Mouse (Mus musculus) heart, adult 8-10 months (tissue): ENCODE results near the gene Lenep. TPM values are rescaled to one million over a fixed set of nuclear protein-coding genes. Genes with fewer than 3 reads are reported as not detected.

Experiments
- DNase-seq: peaks from one replicate; pipeline ENCODE4 v3.0.0; 2022; ENCODE audit warnings: low spot score
- total RNA-seq, 4 experiments: library from RNA; stranded (reverse); gene quantifications; 2 replicates each; pipeline ENCODE4 v1.2.4; 2022

Gene Lenep
- total RNA-seq, 4 experiments from 2014 or later = 0.75 to 1.5 (median 1.2) TPM; not detected in 1

DNA sequence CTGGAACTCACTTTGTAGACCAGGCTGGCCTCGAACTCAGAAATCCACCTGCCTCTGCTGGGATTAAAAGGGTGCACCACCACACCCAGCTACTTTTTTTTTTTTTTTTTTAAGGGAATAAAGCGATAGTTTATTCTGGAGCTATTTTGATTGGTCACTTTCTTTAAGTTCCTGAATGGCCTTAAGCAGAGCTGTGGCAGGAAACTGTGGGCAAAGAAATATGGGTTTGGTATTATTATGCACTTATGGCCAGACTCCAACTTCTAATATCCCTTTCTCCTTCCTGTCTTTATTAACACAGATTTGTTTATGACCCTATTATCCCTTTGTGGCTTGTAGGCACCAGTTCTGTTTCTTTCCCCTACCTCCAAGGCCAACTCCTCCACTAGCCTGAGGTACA, 17.8 kb upstream of the Lenep start:
- no peak for DNase-seq

DNA sequence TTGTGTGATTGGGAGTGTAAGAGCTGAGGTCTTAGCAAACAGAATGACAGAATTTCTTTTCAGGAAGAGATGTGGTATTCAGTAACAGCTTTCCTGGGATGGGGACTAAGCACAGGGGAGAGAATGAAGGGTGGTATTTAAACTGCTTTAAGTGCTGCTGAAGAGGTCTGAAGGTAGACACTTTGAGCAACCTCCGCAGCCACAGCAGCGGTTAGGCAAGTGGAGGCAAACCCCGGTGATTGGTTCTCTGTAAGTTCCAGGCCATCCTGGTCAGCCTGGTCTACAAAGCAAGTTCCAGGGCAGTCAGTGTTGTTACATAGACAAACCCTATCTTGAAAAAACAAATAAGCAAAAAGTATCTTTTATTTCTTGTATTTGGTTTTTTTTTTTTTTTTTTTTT, 17.4 kb upstream of the Lenep start:
- DNase-seq = no peak

DNA sequence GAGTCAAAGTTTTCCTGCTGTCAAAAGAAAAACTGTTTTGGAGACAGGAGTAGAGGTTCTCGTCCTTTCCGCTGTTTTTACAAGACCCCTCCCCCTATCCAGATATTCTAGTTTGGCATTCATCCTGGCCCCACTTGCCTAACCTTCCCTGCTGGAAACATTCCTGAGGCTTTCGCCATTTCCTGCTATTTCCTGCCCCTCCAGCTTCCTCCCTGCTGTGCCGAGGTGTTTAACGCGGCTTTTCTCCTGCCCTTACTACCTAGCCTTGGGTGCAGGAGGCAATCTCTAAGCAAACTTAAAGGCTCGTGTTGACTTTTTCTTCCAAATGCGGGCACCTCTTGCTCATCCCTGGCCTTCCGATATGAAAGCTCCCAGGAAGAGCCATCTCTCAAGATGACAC, 17.0 kb upstream of the Lenep start:
- DNase-seq = peak; percentile 81

DNA sequence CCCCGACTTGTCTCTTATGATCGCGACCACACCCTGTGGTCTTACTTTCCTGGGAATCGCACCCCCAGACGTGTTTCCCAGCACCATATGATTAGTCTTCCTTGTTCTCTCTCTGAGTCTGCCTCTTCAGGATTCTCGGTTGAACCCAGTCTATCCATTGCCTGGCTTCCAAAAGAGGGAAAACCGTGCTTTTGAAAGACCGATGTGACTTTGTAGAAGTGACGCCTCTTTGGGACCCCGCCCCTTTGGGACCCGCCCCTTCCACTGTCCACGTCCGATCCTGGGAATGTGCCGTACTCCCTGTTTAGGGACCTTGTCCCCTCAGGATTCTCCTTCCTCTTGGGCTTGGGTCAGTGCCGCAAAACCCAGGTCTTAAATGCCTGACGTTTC, 16.3 kb upstream of the Lenep start:
- peak; percentile 87 for DNase-seq

DNA sequence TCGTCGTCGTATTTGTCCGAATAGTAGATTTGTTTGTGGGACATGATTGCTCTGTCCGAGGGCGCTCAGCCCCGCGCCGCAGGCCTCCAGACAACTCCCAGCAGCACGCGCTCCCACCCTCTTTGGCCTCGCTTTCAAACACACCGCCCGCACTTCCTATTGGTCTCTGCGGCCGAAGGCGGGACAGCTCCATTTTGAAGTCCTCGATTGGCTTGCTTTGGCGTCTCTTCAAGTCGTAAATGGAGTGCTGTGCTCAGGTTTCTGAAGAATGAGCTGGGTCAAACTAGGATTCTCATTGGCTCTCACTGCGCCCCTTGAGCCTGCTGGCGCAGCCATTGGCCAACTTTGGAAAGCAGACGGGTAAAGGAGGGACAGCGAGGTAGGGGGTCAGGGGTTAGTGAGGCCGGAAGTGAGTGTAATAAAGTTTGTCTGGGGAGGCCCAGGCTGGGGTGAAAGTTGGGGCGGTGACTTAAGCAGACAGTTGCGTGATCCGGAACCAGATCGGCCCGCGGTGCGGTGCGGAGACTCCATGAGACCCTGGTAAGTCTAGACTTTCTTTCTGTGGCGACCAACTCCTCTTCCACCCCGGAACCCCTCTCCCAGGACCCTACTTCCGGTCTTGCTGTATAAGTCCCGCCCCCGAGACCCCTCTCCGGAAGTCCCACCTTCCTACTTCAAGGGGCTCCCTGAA, 15.7 kb upstream of the Lenep start, which contains the start of the genes Cks1b and Shc1:
TSS of gene Cks1b (minus strand) at position 214 of the 691 bp plus-strand sequence.
TSS of gene Shc1 (plus strand) at position 274 of the 691 bp plus-strand sequence.
- peak; percentile 98 for DNase-seq

DNA sequence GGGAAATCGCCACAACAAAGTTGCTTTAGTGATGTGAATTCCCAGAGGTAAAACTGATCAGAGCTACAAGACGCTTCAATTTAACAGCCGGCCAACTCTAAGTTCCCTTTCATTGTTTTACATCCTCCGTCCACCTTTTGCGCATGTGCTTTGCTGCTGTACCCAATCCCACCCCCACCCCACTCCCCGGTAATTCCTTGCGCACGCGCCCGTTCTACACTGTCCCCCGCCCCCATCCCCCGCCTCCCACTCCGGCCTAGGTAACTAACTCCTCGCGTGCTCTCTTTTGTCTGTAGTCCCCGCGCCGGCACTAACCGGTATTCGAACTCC, 15.2 kb upstream of the Lenep start:
- no peak for DNase-seq

DNA sequence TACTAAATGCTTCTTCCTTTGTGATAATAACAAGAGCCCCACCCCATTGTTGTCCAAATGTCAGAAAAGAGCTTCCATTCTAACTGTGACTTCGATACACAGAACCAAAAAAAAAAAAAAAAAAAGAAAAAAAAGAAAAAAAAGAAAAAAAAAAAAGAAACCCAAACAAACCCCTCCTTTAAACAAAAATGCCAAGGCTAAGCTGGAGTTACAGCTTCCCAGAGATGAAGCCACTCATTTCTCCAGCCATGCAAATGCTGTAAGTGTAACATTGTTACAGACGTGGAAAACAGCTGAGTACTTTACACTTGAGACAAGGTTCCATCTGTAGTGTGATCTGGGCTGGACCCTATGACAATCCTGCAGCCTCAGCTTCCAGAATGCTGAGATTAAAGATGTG, 14.5 kb upstream of the Lenep start:
- DNase-seq = no peak

DNA sequence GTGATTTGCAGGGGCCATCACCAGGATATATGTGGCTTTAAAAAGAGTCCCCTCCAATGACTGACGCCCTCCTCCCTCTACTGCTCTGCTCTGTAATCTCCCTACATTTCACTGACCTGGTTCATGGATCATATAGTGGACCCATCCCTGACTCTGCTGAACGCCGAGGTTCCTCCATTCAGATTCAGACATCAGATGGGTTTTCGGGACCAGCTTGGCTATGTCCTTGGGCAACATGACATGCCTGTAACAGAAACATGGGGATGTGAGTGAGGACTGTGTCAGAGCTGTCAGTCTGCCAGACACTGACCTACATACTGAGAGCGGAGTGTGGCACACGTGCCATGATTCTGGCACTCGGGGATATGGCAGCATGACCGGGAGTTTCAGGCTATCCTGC, 13.6 kb upstream of the Lenep start:
- no peak for DNase-seq

DNA sequence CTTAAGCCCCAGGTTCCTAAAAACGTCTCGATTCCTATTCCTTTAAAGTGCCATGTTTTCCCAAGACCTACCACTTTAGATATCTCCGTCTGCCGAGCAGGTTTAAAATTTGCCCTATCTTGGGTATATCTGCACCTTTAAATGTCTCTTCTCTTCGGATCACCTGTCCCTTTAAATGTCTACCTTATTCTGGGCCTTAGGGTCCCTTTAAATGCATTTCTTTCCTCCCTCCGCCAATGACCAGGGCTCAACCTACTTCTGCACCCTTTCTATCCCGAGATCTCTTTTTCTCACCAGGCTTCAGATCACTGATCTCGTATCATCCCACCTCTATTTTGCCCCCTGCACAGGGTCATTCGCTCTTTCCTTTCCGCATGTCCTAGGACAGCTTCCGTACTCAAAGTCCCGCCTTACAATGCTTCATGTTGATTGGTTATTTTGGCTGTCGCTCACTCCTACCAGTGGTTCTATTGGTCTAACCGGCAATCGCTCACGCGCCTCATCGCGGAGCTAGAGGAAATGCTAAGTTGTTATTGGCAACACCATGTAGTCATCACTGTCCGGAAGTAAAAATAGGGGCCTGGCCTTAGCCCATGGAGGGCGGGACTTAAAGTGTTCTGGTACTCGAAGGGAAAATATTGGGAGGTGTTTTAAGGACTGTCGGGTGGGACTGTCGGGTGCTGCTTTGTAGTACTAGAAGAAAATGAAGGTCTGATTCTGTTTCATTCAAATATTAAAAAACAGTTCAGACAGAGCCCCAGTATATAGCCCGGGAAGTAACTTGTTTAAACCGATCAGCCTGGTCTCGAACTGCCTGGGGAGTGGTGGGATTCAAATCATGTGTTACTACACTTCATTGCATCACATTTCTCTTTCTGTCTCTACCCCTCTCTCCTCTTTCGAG, 9.1 kb upstream of the Lenep start, which contains the start of gene Flad1:
TSS of gene Flad1 (minus strand) at position 381 of the 904 bp plus-strand sequence.
- DNase-seq = peak; percentile 100

DNA sequence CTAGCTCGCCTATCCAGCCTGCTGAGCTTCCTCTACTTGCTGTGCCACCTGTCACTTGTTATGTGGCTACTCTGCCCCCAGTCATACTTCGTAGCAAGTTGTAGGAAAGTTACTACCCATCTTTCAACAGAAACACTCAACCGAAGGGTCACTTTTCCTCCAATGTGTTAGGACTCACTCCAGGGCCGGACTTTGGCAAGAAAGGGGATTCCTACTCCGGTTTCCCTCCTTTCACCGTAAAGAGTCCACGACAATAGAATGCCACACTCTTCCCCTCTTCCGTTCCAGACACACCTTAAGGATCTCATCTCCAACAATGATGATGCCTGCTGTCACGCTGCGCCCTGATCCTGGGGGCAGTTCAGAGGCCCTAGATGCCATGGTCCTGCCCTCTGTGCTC, 8.3 kb upstream of the Lenep start:
- no peak for DNase-seq

DNA sequence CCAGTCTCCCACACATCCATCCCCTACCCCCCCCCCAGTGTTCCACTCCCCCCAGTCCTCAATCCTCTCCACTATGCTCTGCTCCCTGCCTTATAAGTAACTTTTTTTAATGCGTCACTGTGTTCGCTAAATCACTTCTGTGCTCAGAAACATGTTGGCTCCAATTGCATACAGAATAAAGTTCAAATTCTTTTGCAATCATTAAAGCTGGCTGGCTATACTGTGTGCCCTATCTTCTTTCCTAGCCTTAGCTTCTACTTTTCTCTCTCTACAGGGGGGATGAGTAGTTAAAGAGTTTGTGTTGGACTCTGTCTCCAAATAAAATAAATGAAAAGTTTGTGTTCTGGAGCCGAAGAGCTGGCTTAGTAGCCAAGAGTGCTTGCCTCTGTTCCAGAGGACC, 7.1 kb upstream of the Lenep start:
- DNase-seq = no peak

DNA sequence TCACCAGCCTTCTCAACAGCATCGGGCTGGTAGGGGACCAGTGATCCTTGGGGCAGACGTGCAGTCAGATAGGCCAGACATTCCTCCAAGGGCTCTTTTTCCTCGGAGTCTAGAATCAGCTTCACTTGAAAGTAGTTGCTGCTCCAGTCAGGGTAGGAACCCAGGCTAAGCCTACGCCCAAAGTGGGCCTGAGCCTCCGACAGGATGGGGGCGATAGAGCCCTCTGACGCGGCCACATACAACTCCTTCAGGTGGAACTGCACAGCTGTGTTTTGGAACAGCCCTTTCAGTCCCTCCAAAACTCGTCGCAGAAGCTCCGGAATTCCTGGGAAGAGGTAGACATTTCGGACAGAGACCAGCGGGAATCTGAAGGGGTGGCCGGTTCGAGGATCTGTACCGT, 5.9 kb upstream of the Lenep start:
- DNase-seq = no peak

DNA sequence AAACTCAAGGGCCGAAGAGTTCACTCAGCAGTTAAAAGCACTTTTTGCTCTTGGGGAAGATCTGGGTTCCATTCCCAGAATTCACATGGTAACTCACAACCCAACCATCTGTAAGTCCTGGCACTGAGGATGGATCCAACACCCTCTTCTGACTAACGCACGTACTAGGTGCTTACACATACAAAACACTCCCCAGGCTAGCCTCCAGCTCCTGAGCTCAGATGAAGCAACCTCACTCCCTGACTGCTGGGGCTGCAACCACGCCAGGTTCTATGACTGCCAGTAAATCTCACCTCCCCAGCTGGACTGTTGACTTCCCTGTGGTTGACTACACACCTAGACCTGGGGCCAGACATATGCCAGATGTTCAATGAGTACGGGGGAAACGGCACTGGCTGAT, 4.3 kb upstream of the Lenep start:
- no peak for DNase-seq

DNA sequence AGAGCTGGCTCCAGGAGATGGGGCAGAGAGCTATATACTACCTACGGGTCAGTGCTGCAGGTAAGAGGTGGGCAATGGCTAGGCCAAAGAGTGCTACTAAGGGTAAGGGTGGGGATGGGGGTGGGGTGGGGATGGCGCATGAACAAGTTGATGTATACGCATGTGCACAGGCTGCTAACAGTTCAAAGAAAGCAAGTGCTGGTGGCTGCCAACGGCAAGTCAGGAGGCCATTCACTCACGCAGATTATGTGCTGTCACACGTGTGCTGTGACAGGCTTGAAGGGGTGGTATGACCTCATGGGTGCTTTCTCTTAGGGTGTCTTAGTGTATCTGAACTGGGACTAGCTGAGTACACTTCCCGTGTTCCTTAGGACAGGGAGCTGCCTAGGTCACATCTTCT, 1.3 kb downstream of the Lenep start:
- no peak for DNase-seq

DNA sequence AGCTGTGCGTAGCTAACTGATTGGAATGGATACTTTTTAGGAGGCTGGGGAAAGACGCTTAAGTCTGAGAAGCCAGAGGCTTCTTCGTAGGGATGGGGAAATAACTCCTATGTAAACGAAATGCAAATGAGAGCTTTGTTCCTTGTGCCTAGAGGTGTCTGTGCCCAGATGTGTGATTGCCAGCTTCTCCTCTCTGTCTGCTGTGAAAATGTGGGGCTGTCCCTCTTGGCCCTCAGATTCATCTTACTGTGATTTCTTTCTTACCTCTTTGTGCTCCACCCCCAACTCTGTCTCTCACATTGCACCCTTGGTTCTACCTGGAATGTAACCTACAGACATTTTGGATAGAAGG, 6.0 kb downstream of the Lenep start:
- no peak for DNase-seq

DNA sequence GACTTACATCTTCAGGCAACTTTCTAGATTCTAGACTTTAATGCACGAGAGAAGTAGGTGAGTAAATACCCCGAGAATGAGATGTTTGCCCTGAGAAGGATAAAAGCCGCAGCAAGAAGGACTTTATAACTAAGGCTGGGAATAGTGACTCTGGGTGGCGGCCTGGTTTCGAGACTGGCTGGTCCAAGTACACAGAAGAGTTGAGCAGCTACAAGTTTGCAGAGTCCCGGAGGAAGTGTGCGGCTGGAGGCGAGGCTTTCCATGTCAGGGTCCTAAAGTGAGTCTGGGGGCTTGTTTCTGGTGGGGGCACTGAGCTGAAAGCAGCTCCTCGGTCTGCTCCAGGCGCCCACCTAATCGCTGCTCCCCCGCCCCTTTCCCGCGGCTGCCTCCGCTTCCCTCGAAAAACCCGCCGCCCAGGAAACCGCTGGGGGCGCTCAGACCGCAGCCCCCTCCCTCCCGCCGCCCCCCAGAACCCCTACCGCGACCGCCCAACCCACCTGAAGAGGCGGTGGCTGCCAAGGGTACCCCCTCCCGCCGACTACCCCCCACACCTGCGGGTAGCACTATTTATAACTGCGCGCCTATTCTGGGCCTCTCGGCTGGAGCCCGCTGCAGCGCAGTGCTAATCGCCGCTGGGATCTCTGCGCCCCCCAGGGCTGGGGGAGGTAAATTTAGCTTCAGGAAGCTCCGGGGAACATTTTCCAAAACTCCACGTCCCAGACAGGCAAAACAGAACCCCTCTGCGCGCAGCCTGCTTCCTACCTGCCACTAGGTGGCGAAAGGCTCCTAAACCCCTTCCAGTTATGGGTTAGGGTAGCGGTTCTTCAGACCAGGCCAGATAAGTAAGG, 6.6 kb downstream of the Lenep start:
- DNase-seq = peak; percentile 75

DNA sequence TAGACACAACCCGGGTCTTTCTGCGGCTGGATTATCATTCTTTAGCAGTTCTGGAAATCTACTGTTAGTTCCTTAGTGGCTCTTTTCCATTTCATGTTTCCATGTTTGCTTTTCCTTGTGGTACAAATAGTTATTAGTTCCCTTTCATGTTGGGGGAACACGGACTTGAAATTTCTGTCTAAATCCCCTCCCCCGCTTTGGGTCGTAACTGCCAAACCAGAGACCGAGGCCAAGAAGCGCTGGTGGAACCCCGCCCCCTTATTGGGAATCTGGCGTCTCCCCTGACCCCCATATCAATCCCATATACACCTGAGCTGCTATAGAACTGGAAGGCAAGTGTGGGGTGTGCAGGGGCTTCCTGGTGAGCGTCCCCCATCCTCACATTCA, 7.2 kb downstream of the Lenep start:
- DNase-seq = no peak

DNA sequence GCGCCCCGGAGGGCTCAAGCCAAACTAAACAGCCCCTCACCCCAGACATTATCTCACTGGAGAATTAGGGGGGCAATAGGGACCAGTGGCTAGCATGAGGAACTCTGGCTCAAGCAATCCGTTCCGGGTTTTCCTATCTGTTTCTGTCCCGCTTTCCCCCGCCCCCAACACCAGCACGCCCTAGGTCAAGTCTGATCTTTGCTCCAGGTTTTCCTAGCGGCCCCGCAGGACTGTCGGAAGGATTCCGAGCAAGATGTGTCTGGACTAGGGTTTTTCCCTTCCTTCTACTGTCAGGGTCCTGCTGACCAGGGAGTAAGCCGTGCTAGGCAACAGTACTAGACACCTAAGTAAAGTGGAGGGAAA, 7.7 kb downstream of the Lenep start:
- DNase-seq = peak; percentile 87

DNA sequence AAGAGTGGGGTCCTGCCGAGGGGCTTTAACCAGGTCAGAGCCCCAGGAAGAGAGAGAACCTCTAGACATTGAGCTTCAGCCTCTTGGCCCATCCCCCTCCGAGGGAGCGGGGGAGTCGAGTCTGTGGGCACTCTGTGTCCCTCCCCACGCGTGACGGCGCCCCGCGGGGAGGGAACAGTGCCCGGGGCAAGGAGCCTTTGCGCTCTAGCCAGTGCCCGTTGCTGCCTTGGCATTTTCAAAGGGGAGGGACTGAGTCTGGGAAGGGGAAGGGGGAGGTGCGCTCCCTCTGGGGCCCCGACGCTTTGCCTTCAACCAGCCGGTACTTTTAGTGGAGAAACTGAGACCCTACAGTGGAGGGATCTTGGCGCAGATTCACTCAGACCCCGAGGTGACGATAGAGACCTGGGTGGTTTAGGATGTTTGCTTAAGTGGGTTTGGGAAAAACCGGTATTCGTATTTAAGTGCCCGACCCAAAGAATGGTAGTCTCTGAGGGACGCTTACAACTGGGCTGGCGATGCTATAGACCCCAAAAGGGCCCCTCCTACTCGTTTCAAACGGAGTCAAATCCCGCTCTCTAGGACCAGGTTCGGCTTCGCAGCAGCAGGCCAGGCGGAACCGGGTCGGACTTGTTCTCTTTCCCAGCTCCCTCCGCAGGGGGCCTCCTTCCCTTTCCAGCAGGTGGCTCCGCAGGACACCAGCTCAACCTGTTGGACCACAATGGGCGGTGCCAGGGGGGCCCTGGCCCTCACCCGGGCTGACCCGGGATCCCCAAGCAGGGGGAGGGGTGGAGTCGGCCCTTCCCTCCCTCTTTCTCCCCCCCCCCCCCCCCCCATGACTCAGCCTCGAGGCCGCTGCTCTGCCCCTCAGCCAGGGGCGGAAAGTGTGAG, 8.3 kb downstream of the Lenep start, which contains the start of gene Zbtb7b:
TSS of gene Zbtb7b (minus strand) at position 771 of the 888 bp plus-strand sequence.
- peak; percentile 70 for DNase-seq

DNA sequence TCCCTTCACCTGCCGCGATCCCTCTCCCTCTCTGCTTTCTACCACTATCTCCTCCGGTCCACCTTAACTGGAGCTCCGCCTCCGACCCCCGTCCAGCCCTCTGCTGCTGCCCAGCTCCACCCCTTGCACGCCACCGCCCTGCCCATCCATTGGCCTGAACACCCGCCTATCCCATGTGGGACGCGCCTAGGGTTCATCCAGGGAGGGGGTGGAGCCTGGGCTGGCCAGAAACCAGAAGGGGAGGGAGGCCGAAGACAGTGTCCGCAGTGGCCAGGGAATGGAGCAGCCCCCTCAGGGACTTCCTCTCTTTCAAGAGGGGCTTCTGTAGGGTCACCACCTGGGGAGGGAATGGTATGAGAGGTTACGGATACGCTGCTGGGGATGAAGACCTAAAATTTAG, 9.0 kb downstream of the Lenep start:
- peak; percentile 99 for DNase-seq

DNA sequence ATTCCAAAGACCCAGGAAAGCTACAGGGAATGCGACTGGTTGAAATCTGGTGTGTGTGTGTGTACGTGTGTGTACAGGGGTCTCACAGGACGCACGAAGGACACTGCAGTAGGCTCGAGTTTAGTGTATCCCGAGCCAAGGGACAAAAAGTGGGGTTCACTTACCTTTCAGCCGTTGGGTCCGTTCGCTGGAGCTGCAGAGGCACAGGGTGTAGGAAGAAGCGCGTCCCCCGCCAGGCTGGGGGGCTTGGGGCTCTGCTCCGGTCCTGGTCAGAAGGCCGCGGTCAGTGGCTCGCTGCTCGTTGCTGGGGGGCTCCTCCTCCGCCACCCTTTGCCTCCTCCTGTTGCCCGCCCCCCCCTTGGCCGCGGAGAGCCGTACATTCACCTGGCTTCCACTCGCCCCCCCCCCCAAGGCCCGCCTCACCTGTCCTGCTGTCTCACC, 9.7 kb downstream of the Lenep start:
- DNase-seq = peak; percentile 18
